Mouse (Mus musculus): ENCODE results near the gene Cops7a. TPM values are rescaled to one million over a fixed set of nuclear protein-coding genes. Genes with fewer than 3 reads are reported as not detected.

Cops7a gene
- polyA plus RNA-seq, 1 experiment from 2014 or later: 155 TPM

- peaks cover 11% of the 10 kb centered on the region for H3K36me3 ChIP-seq (ENCODE audit: insufficient read depth)
Measured at GRCm38 (mm10) chr6:124918890-124919627, 46.3 kb downstream of the Cops7a start.

GRCm38 (mm10) chr6:124918331-124918690 is 47.0 kb downstream of the Cops7a start:
- peak overlapping the region; percentile 88 for H3K4me3 ChIP-seq (ENCODE audit: low read depth, low read length)
- ATAC-seq (ENCODE audit: insufficient read depth): no peak
- peak overlapping the region; percentile 98 for H3K9ac ChIP-seq
- H3K4me2 ChIP-seq: peak overlapping the region; percentile 100
- peak overlapping the region; percentile 100 for H3K27ac ChIP-seq (ENCODE audit: low read depth)
- DNase-seq: no peak
- H3K36me3 ChIP-seq (ENCODE audit: insufficient read depth): peaks cover 19% of the 10 kb centered on the region
- H3K9me3 ChIP-seq (ENCODE audit: low read depth, low read length): no peaks in the 10 kb centered on the region
- 4% methylated on average over 7 of the region's 7 CpGs for WGBS
- no peaks in the 10 kb centered on the region for H3K27me3 ChIP-seq (ENCODE audit: insufficient read depth, low read length)
- peaks cover 26% of the 10 kb centered on the region for H3K4me1 ChIP-seq (ENCODE audit: insufficient read depth)
- no peak for TF ChIP-seq CTCF (IDR thresholded peaks at IDR 0.05; ENCODE audit: low read depth)

More at GRCm38 (mm10) chr6:124918890-124919627, 46.3 kb downstream of the Cops7a start:
- Histone ChIP-seq H3K27ac (ENCODE audit: low read depth) (peak overlapping the region; percentile 100), H3K9me3 (ENCODE audit: low read depth, low read length) (no peaks in the 10 kb centered on the region), H3K27me3 (ENCODE audit: insufficient read depth, low read length) (no peaks in the 10 kb centered on the region), H3K4me3 (ENCODE audit: low read depth, low read length) (peak overlapping the region; percentile 88), H3K4me2 (peak overlapping the region; percentile 100), H3K9ac (peak overlapping the region; percentile 98), H3K4me1 (ENCODE audit: insufficient read depth) (peaks cover 26% of the 10 kb centered on the region)
- TF ChIP-seq CTCF (IDR thresholded peaks at IDR 0.05; ENCODE audit: low read depth): no peak
- ATAC-seq (ENCODE audit: insufficient read depth): no peak
- WGBS: 13% methylated on average over 14 of the region's 14 CpGs
- DNase-seq: no peak

GRCm38 (mm10) chr6:124917518-124918330 is 47.6 kb downstream of the Cops7a start:
- Histone ChIP-seq H3K4me3 (ENCODE audit: low read depth, low read length) (peak overlapping the region; percentile 88), H3K9ac (peak overlapping the region; percentile 98), H3K27me3 (ENCODE audit: insufficient read depth, low read length) (no peaks in the 10 kb centered on the region), H3K27ac (ENCODE audit: low read depth) (peak overlapping the region; percentile 100), H3K4me2 (peak overlapping the region; percentile 100), H3K9me3 (ENCODE audit: low read depth, low read length) (no peaks in the 10 kb centered on the region), H3K4me1 (ENCODE audit: insufficient read depth) (peaks cover 26% of the 10 kb centered on the region), H3K36me3 (ENCODE audit: insufficient read depth) (peaks cover 23% of the 10 kb centered on the region)
- peak; percentile 95 for DNase-seq
- TF ChIP-seq CTCF (IDR thresholded peaks at IDR 0.05; ENCODE audit: low read depth): no peak
- under 1% methylated on average over 85 of the region's 89 CpGs for WGBS
- ATAC-seq (ENCODE audit: insufficient read depth): peak; percentile 54

GRCm38 (mm10) chr6:124916695-124917517 is 48.4 kb downstream of the Cops7a start:
- peak overlapping the region; percentile 100 for H3K27ac ChIP-seq (ENCODE audit: low read depth)
- peak overlapping the region; percentile 100 for H3K4me2 ChIP-seq
- peak; percentile 40; the same call in 1 of the 2 replicates for TF ChIP-seq CTCF (IDR thresholded peaks at IDR 0.05; ENCODE audit: low read depth)
- peaks cover 27% of the 10 kb centered on the region for H3K36me3 ChIP-seq (ENCODE audit: insufficient read depth)
- H3K9ac ChIP-seq: peak overlapping the region; percentile 98
- peaks cover 26% of the 10 kb centered on the region for H3K4me1 ChIP-seq (ENCODE audit: insufficient read depth)
- WGBS: under 1% methylated on average over 58 of the region's 67 CpGs
- no peaks in the 10 kb centered on the region for H3K9me3 ChIP-seq (ENCODE audit: low read depth, low read length)
- ATAC-seq (ENCODE audit: insufficient read depth) (peak; percentile 53), DNase-seq (peak; percentile 95)
- peak overlapping the region; percentile 88 for H3K4me3 ChIP-seq (ENCODE audit: low read depth, low read length)
- no peaks in the 10 kb centered on the region for H3K27me3 ChIP-seq (ENCODE audit: insufficient read depth, low read length)

GRCm38 (mm10) chr6:124915942-124916694 is 49.2 kb downstream of the Cops7a start:
- ATAC-seq (ENCODE audit: insufficient read depth) (no peak), DNase-seq (peak; percentile 38)
- no peak for TF ChIP-seq CTCF (IDR thresholded peaks at IDR 0.05; ENCODE audit: low read depth)
- peak overlapping the region; percentile 98 for H3K9ac ChIP-seq
- H3K4me1 ChIP-seq (ENCODE audit: insufficient read depth): peaks cover 18% of the 10 kb centered on the region
- peak overlapping the region; percentile 100; the same call in 1 of the 2 replicates for H3K27ac ChIP-seq (ENCODE audit: low read depth)
- peaks cover 27% of the 10 kb centered on the region for H3K36me3 ChIP-seq (ENCODE audit: insufficient read depth)
- no peaks in the 10 kb centered on the region for H3K9me3 ChIP-seq (ENCODE audit: low read depth, low read length)
- peak overlapping the region; percentile 88 for H3K4me3 ChIP-seq (ENCODE audit: low read depth, low read length)
- WGBS: 4% methylated on average over 12 of the region's 12 CpGs
- no peaks in the 10 kb centered on the region for H3K27me3 ChIP-seq (ENCODE audit: insufficient read depth, low read length)
- H3K4me2 ChIP-seq: peak overlapping the region; percentile 100
